In the genomic region with DNA sequence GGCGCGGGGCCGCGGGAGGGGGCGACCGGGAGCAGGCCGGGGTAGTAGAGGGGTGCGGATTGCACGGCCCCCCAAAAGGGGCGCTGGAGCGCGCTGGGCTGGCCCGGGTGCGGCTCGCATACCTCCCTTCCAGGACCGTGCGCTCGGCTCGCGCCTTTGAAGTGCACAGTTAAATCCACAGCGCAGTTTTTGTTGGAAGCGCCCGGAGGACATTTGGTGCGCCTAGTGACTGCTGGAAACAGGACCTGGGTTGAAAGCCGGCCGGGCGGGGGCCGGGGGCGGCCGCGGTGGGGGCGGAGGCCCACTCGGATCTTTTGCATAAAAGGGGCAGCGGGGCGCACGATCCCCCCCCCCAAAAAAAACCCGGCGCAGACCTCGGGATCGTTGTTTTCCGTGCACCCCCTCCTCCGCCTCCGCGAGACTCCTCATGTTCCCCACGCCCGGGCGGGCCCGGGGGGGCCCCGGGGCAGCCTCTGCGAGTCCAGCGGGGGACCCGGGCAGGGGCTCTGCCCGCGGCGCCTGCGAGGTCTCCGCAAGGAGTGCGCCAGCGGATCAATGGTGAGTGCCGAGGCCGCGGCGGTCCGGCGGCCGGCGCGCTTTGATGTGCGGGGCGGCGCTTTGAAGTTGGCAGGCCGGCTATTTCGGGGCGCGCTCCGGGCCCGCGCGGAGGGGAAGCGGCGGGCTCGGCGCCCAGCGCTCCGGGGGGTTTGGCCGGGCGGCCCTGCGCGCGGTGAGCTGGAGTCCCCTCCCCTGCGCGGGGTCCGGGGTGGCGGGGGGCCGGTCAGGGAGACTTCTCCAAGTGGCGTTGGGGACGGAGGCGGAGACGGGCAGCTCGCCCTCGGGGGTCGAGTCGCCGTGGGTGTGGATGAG, we compare ENCODE assay signal across 8 mouse cellular contexts. TPM values are rescaled to one million over a fixed set of nuclear protein-coding genes. Genes with fewer than 3 reads are reported as not detected.
A peak's percentile ranks its signal among the peaks of the same experiment; 100 is the strongest.
DNase-seq lines count a peak whose midpoint lies in the region; ATAC-seq and TF ChIP-seq lines count a peak whose summit lies in the region.

No protein-coding gene starts in this region.

- H3K4me1 ChIP-seq in hindbrain, postnatal 0 days (ENCODE audit: insufficient read depth, low read length): peaks cover 11% of the 10 kb centered on the region

- peak; percentile 78 to 79 for DNase-seq in adrenal gland, adult 18-20 months (ENCODE audit: low spot score in 2 of 2)
- DNase-seq in gastrocnemius, postnatal 10 days: peak; percentile 79
- peak; percentile 92 for DNase-seq in hindbrain, postnatal 0 days (ENCODE audit: low spot score)
- DNase-seq in left cerebral cortex, adult 2 months (ENCODE audit: extremely low spot score in 1 of 2, low spot score in 2 of 2): peak; percentile 72 to 81
- peak; percentile 90 for DNase-seq in lung, postnatal 36 days
- DNase-seq in retina, postnatal 7 days (ENCODE audit: low read depth, low spot score): peak; percentile 72
- DNase-seq in urinary bladder, adult 2 months (ENCODE audit: low spot score): peak; percentile 68

- WGBS in hindbrain, postnatal 0 days: under 1% methylated on average over 77 of the region's 104 CpGs

- H3K36me3 ChIP-seq in hindbrain, postnatal 0 days (ENCODE audit: insufficient read depth, low read length): no peaks in the 10 kb centered on the region

- peak overlapping the region; percentile 99 for H3K27ac ChIP-seq in hindbrain, postnatal 0 days
- peak overlapping the region; percentile 98 for H3K27ac ChIP-seq in left cerebral cortex, adult 2 months

- H3K4me2 ChIP-seq in hindbrain, postnatal 0 days (ENCODE audit: low read depth, low read length): peak overlapping the region; percentile 93

- ATAC-seq in common myeloid progenitor, adult 5-6 weeks (replicated peaks; ENCODE audit: low read depth, poor library complexity, severe bottlenecking): peak; percentile 33
- peak; percentile 82 for ATAC-seq in hindbrain, postnatal 0 days

- TF ChIP-seq CTCF in hindbrain, postnatal 0 days (IDR thresholded peaks at IDR 0.05; ENCODE audit: low read depth): no peak; the same call in 1 of the 2 replicates
- TF ChIP-seq CTCF in left cerebral cortex, adult 2 months (IDR thresholded peaks at IDR 0.05): peak; percentile 6

- H3K4me3 ChIP-seq in hindbrain, postnatal 0 days (ENCODE audit: low read length): peak overlapping the region; percentile 90
- H3K4me3 ChIP-seq in left cerebral cortex, adult 2 months: peak overlapping the region; percentile 81

- intact Hi-C loops in left cerebral cortex, adult 2 months (cut with DNase I): loop anchor here (2.0 to 5.0 kb wide), 4 partner anchors 30 to 441 kb away; a partner anchor contains a TSS

- H3K9me3 ChIP-seq in hindbrain, postnatal 0 days (ENCODE audit: low read length): no peaks in the 10 kb centered on the region

- peak overlapping the region; percentile 88 for H3K9ac ChIP-seq in hindbrain, postnatal 0 days (replicated peaks; ENCODE audit: low read length)

- H3K27me3 ChIP-seq in hindbrain, postnatal 0 days (ENCODE audit: insufficient read depth, low read length): no peaks in the 10 kb centered on the region

RNA-seq across cellular contexts. Expression of a gene that starts 0.7 kb away (rescaled TPM):
- total RNA-seq in adrenal gland, adult 18-20 months (2021): 10 to 100 TPM; 36.9 to 56.2 TPM
- total RNA-seq in common myeloid progenitor, adult 5-6 weeks (2017): 0.73 and 1.9 TPM in 2 replicates
- total RNA-seq in gastrocnemius, postnatal 10 days (2021): 10 to 100 TPM; 10.8 to 18.6 TPM
- 31.8 and 38.0 TPM in 2 replicates for total RNA-seq in hindbrain, postnatal 0 days (2014; rRNA removed)
- 5.9 and 6.0 TPM in 2 replicates for polyA plus RNA-seq in hindbrain, postnatal 0 days (2015; fragmentation: Nextera tagmentation; extraction: Ambion mirVana)
- 10 to 100 TPM; 34.0 to 38.7 TPM for total RNA-seq in left cerebral cortex, adult 2 months (2021)
- polyA plus RNA-seq in urinary bladder, adult 2 months (2012; rRNA removed): 11.3 and 12.4 TPM in 2 replicates

Comparison
In these comparisons a context has a peak if more than half of its experiments do, and no peak if none do; other contexts are left out.
1. Peak in every context shown above with its lines: DNase-seq, ATAC-seq, H3K4me3 ChIP-seq and H3K27ac ChIP-seq.